ENCODE assay signal across 8 mouse cellular contexts in the genomic region with DNA sequence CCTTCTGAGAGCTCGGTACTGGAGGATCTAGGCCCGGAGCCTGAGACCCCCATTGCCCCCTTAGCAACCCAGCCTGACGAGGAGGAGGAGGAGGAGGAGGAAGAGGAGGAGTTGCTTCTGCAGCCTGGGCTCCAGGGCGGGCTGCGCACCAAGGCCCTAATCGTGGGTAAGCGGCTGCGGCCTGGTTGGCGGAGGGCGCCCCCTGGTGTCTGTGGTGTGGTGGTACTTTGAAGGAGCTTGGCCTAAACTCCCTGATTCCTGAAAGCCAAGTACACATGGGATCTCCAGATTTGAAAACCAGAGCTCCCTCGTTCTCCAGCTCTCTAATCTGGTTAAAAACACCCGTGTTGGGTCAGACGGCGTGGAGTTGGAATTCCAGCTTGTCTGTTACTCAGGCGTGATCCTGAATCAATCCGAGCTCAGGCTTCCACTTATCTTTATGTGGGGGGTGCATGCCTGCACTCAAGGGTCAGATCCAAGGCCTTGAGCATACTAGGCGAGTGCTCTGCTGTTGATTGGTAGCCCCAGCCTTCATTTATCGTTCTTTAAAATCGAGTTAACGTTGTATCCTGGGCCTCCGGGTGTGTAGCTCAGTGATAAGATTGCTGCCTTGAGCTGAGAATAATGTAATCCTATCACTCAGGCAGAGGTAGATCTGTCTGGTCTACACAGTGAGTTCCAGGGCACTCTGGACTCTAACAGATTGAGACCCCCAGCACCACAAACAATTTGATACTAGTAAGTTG. TPM values are rescaled to one million over a fixed set of nuclear protein-coding genes. Genes with fewer than 3 reads are reported as not detected.
DNase-seq lines count a peak whose midpoint lies in the region; ATAC-seq and TF ChIP-seq lines count a peak whose summit lies in the region.

No protein-coding gene starts in this region.

- peak overlapping the region; percentile 14 for H3K4me3 ChIP-seq in heart, embryonic 12.5 days
- no peak overlapping the region for H3K4me3 ChIP-seq in liver, embryonic 14.5 days (ENCODE audit: insufficient read depth in 1 of 2, low read depth in 2 of 2, low read length in 2 of 2)
- H3K4me3 ChIP-seq in neural tube, embryonic 12.5 days = no peak overlapping the region
- H3K4me3 ChIP-seq in stomach, embryonic 16.5 days (replicated peaks; ENCODE audit: low read length) = no peak overlapping the region

- no peaks in the 10 kb centered on the region; the same call in 1 of the 2 replicates for H3K9me3 ChIP-seq in heart, embryonic 12.5 days (replicated peaks)
- peaks cover 3% of the 10 kb centered on the region for H3K9me3 ChIP-seq in liver, embryonic 14.5 days (ENCODE audit: control insufficient read depth, low read length)
- H3K9me3 ChIP-seq in neural tube, embryonic 12.5 days = peaks cover 6% of the 10 kb centered on the region
- peaks cover 5% of the 10 kb centered on the region; the same call in 1 of the 2 replicates for H3K9me3 ChIP-seq in stomach, embryonic 16.5 days (replicated peaks; ENCODE audit: control insufficient read depth, low read length)

- TF ChIP-seq EP300 in liver, embryonic 14.5 days (IDR thresholded peaks at IDR 0.05; ENCODE audit: low read depth) = 0 out of 2 replicates have a peak, but pooled peaks have one; percentile 17

- WGBS in heart, embryonic 12.5 days = 22% methylated on average over 21 of the region's 21 CpGs
- 7% methylated on average over 21 of the region's 21 CpGs for WGBS in liver, embryonic 14.5 days (ENCODE audit: insufficient replicate concordance)
- WGBS in neural tube, embryonic 12.5 days = 32% methylated on average over 21 of the region's 21 CpGs
- WGBS in stomach, embryonic 16.5 days = 24% methylated on average over 21 of the region's 21 CpGs

- no peaks in the 10 kb centered on the region for H3K27me3 ChIP-seq in heart, embryonic 12.5 days (replicated peaks)
- peaks cover 5% of the 10 kb centered on the region for H3K27me3 ChIP-seq in liver, embryonic 14.5 days (ENCODE audit: control insufficient read depth, insufficient read depth, low read length)
- H3K27me3 ChIP-seq in neural tube, embryonic 12.5 days (replicated peaks) = no peaks in the 10 kb centered on the region
- H3K27me3 ChIP-seq in stomach, embryonic 16.5 days (ENCODE audit: control insufficient read depth, insufficient read depth, low read length) = no peaks in the 10 kb centered on the region

- H3K4me1 ChIP-seq in heart, embryonic 12.5 days (replicated peaks) = peaks cover 38% of the 10 kb centered on the region
- peaks cover 8 to 13% of the 10 kb centered on the region in 2 experiments for H3K4me1 ChIP-seq in liver, embryonic 14.5 days (replicated peaks; ENCODE audit: control insufficient read depth in 2 of 2, insufficient read depth in 2 of 2, low read length in 1 of 2)
- peaks cover 36% of the 10 kb centered on the region for H3K4me1 ChIP-seq in neural tube, embryonic 12.5 days
- H3K4me1 ChIP-seq in stomach, embryonic 16.5 days (ENCODE audit: control insufficient read depth, insufficient read depth, low read length) = peaks cover 30% of the 10 kb centered on the region

- H3K27ac ChIP-seq in heart, embryonic 12.5 days (ENCODE audit: poor library complexity, severe bottlenecking) = 0 out of 2 replicates have a peak overlapping the region, but pooled peaks have one; percentile 26
- H3K27ac ChIP-seq in liver, embryonic 14.5 days = no peak overlapping the region
- no peak overlapping the region for H3K27ac ChIP-seq in neural tube, embryonic 12.5 days
- H3K27ac ChIP-seq in stomach, embryonic 16.5 days (ENCODE audit: low read length) = no peak overlapping the region

- ATAC-seq in erythroblast, adult 5-6 weeks (replicated peaks; ENCODE audit: low FRiP score, poor library complexity, severe bottlenecking) = peak; percentile 93
- ATAC-seq in heart, embryonic 12.5 days (ENCODE audit: insufficient number of reproducible peaks, low FRiP score) = no peak
- ATAC-seq in liver, embryonic 14.5 days (ENCODE audit: insufficient read depth) = peak; percentile 65
- peak; percentile 42; the same call in 1 of the 2 replicates for ATAC-seq in neural tube, embryonic 12.5 days (ENCODE audit: low FRiP score, low read depth)
- 0 out of 2 replicates have a peak, but pooled peaks have one; percentile 31 for ATAC-seq in stomach, embryonic 16.5 days (ENCODE audit: insufficient read depth, low FRiP score)

- H3K4me2 ChIP-seq in heart, embryonic 12.5 days = peak overlapping the region; percentile 33
- peak overlapping the region; percentile 45 for H3K4me2 ChIP-seq in liver, embryonic 14.5 days (ENCODE audit: low read depth)
- H3K4me2 ChIP-seq in neural tube, embryonic 12.5 days (replicated peaks) = peak overlapping the region; percentile 41
- 0 out of 2 replicates have a peak overlapping the region, but pooled peaks have one; percentile 16 for H3K4me2 ChIP-seq in stomach, embryonic 16.5 days (ENCODE audit: low read depth, low read length)

- peaks cover 45% of the 10 kb centered on the region for H3K36me3 ChIP-seq in heart, embryonic 12.5 days
- no peaks in the 10 kb centered on the region for H3K36me3 ChIP-seq in liver, embryonic 14.5 days (replicated peaks; ENCODE audit: control insufficient read depth, insufficient read depth, low read depth)
- H3K36me3 ChIP-seq in neural tube, embryonic 12.5 days = peaks cover 54% of the 10 kb centered on the region
- peaks cover 6% of the 10 kb centered on the region; the same call in 1 of the 2 replicates for H3K36me3 ChIP-seq in stomach, embryonic 16.5 days (ENCODE audit: control insufficient read depth, insufficient read depth, low read length)

- DNase-seq in B cell, adult 2 months = peak; percentile 93 to 94
- DNase-seq in brain, adult 2 months (ENCODE audit: low read depth, low spot score) = peak; percentile 92
- peak; percentile 93 for DNase-seq in kidney, postnatal 10 days
- peak in 2 of 3 experiments; percentile 62 to 72 for DNase-seq in liver, embryonic 14.5 days (ENCODE audit: low read depth in 3 of 3, low spot score in 3 of 3)

- peak overlapping the region; percentile 44 for H3K9ac ChIP-seq in heart, embryonic 12.5 days
- no peak overlapping the region for H3K9ac ChIP-seq in liver, embryonic 14.5 days (replicated peaks)
- 0 out of 2 replicates have a peak overlapping the region, but pooled peaks have one; percentile 13 for H3K9ac ChIP-seq in neural tube, embryonic 12.5 days
- no peak overlapping the region for H3K9ac ChIP-seq in stomach, embryonic 16.5 days (ENCODE audit: low read length)

- TF ChIP-seq CTCF in liver, embryonic 14.5 days (IDR thresholded peaks at IDR 0.05; ENCODE audit: low read depth) = peak; percentile 99

RNA-seq across cellular contexts. Expression of gene Dhx16, which starts 5.7 kb away (rescaled TPM):
- total RNA-seq in erythroblast, adult 5-6 weeks (2015; ENCODE audit: low replicate concordance) = 38.6 and 56.0 TPM in 2 replicates
- 30.8 and 38.9 TPM in 2 replicates for total RNA-seq in erythroblast, adult 5-6 weeks (2017; ENCODE audit: low replicate concordance)
- 22.4 and 26.6 TPM in 2 replicates for polyA plus RNA-seq in heart, embryonic 12.5 days (2016; fragmentation: Nextera tagmentation; extraction: Ambion mirVana)
- polyA plus RNA-seq in liver, embryonic 14.5 days (2012; rRNA removed) = 44.8 and 46.0 TPM in 2 replicates
- polyA plus RNA-seq in liver, embryonic 14.5 days (2014; fragmentation: Nextera tagmentation; extraction: Ambion mirVana) = 25.5 and 30.2 TPM in 2 replicates
- 43.3 and 45.9 TPM in 2 replicates for polyA plus RNA-seq in neural tube, embryonic 12.5 days (2016; fragmentation: Nextera tagmentation; extraction: Ambion mirVana)
- 33.8 and 44.1 TPM in 2 replicates for polyA plus RNA-seq in stomach, embryonic 16.5 days (2015; fragmentation: Nextera tagmentation; extraction: Ambion mirVana)

RNA-seq across cellular contexts. Expression of gene Ppp1r18, which starts 8.6 kb away (rescaled TPM):
- total RNA-seq in erythroblast, adult 5-6 weeks (2015; ENCODE audit: low replicate concordance) = 22.5 and 37.0 TPM in 2 replicates
- 10.3 and 13.4 TPM in 2 replicates for total RNA-seq in erythroblast, adult 5-6 weeks (2017; ENCODE audit: low replicate concordance)
- 22.8 and 23.7 TPM in 2 replicates for polyA plus RNA-seq in heart, embryonic 12.5 days (2016; fragmentation: Nextera tagmentation; extraction: Ambion mirVana)
- 8.7 and 10.7 TPM in 2 replicates for polyA plus RNA-seq in liver, embryonic 14.5 days (2012; rRNA removed)
- polyA plus RNA-seq in liver, embryonic 14.5 days (2014; fragmentation: Nextera tagmentation; extraction: Ambion mirVana) = 8.2 and 8.7 TPM in 2 replicates
- polyA plus RNA-seq in neural tube, embryonic 12.5 days (2016; fragmentation: Nextera tagmentation; extraction: Ambion mirVana) = 34.6 and 35.1 TPM in 2 replicates
- 20.1 and 20.2 TPM in 2 replicates for polyA plus RNA-seq in stomach, embryonic 16.5 days (2015; fragmentation: Nextera tagmentation; extraction: Ambion mirVana)

RNA-seq across cellular contexts. Expression of gene Nrm, which starts 12.8 kb away (rescaled TPM):
- 12.9 and 15.0 TPM in 2 replicates for total RNA-seq in erythroblast, adult 5-6 weeks (2015; ENCODE audit: low replicate concordance)
- total RNA-seq in erythroblast, adult 5-6 weeks (2017; ENCODE audit: low replicate concordance) = 3.2 and 20.0 TPM in 2 replicates
- polyA plus RNA-seq in heart, embryonic 12.5 days (2016; fragmentation: Nextera tagmentation; extraction: Ambion mirVana) = 48.9 and 50.7 TPM in 2 replicates
- 15.6 and 18.2 TPM in 2 replicates for polyA plus RNA-seq in liver, embryonic 14.5 days (2012; rRNA removed)
- 20.1 and 22.4 TPM in 2 replicates for polyA plus RNA-seq in liver, embryonic 14.5 days (2014; fragmentation: Nextera tagmentation; extraction: Ambion mirVana)
- 40.5 and 41.3 TPM in 2 replicates for polyA plus RNA-seq in neural tube, embryonic 12.5 days (2016; fragmentation: Nextera tagmentation; extraction: Ambion mirVana)
- 48.9 and 51.5 TPM in 2 replicates for polyA plus RNA-seq in stomach, embryonic 16.5 days (2015; fragmentation: Nextera tagmentation; extraction: Ambion mirVana)

RNA-seq across cellular contexts. Expression of gene 2310061I04Rik, which starts 23.3 kb away (rescaled TPM):
- total RNA-seq in erythroblast, adult 5-6 weeks (2015; ENCODE audit: low replicate concordance) = 17.1 and 21.5 TPM in 2 replicates
- 3.9 TPM in 1 of 2 replicates, not detected in the other for total RNA-seq in erythroblast, adult 5-6 weeks (2017; ENCODE audit: low replicate concordance)
- polyA plus RNA-seq in heart, embryonic 12.5 days (2016; fragmentation: Nextera tagmentation; extraction: Ambion mirVana) = 25.6 and 26.2 TPM in 2 replicates
- polyA plus RNA-seq in liver, embryonic 14.5 days (2012; rRNA removed) = 14.4 and 18.3 TPM in 2 replicates
- 10.6 and 10.9 TPM in 2 replicates for polyA plus RNA-seq in liver, embryonic 14.5 days (2014; fragmentation: Nextera tagmentation; extraction: Ambion mirVana)
- polyA plus RNA-seq in neural tube, embryonic 12.5 days (2016; fragmentation: Nextera tagmentation; extraction: Ambion mirVana) = 26.8 and 30.3 TPM in 2 replicates
- polyA plus RNA-seq in stomach, embryonic 16.5 days (2015; fragmentation: Nextera tagmentation; extraction: Ambion mirVana) = 19.1 and 22.9 TPM in 2 replicates

RNA-seq across cellular contexts. Expression of gene Mdc1, which starts 32.6 kb away (rescaled TPM):
- 20.4 and 30.9 TPM in 2 replicates for total RNA-seq in erythroblast, adult 5-6 weeks (2015; ENCODE audit: low replicate concordance)
- 12.4 and 16.4 TPM in 2 replicates for total RNA-seq in erythroblast, adult 5-6 weeks (2017; ENCODE audit: low replicate concordance)
- 21.6 and 25.0 TPM in 2 replicates for polyA plus RNA-seq in heart, embryonic 12.5 days (2016; fragmentation: Nextera tagmentation; extraction: Ambion mirVana)
- 9.2 and 10.0 TPM in 2 replicates for polyA plus RNA-seq in liver, embryonic 14.5 days (2012; rRNA removed)
- polyA plus RNA-seq in liver, embryonic 14.5 days (2014; fragmentation: Nextera tagmentation; extraction: Ambion mirVana) = 6.3 and 9.1 TPM in 2 replicates
- polyA plus RNA-seq in neural tube, embryonic 12.5 days (2016; fragmentation: Nextera tagmentation; extraction: Ambion mirVana) = 13.6 and 14.7 TPM in 2 replicates
- polyA plus RNA-seq in stomach, embryonic 16.5 days (2015; fragmentation: Nextera tagmentation; extraction: Ambion mirVana) = 11.7 and 16.2 TPM in 2 replicates

Comparison
In these comparisons a context has a peak if more than half of its experiments do, and no peak if none do; other contexts are left out.
1. H3K9ac ChIP-seq: peak in heart, embryonic 12.5 days (single experiment) and neural tube, embryonic 12.5 days (single experiment); none in liver, embryonic 14.5 days (single experiment) and stomach, embryonic 16.5 days (single experiment).
2. Peak in every context shown above with its lines, with median percentiles within 50 percentile points of each other: DNase-seq and H3K4me2 ChIP-seq.